Mouse (Mus musculus): ENCODE measurements at regions not wholly inside any gene's neighbourhood (a gene's known extent, or its start where the extent isn't known, plus 50 kb on each side); places are given as distances from the start of the nearest gene placed in this dataset.

DNA sequence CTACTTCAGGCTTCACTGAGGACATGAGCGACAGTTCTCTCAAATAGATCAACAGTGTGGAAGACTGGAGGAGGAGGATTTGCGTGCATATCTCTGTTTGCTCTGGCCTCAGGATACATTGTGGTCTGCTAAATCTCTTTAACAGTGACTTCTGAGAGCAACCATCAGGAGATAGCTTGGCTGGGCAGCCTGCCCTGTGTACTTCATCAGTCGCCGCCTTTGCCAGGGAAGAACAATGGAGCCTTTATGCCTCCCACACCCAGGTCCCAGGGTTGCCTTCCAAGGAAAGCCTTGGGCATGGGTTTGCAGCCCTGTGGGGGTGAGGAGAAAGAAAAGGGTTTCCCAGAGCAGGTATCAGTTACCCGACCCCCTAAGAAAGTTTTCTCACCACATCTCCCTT lies 247.8 kb downstream of the Insc start:
- Histone ChIP-seq H3K36me3 (ENCODE audit: control insufficient read depth, insufficient read depth, low read length) (no peaks in the 10 kb centered on the region), H3K4me3 (ENCODE audit: control insufficient read depth, insufficient read depth, low read length) (no peak overlapping the region), H3K4me1 (replicated peaks; ENCODE audit: control insufficient read depth, insufficient read depth, low read length) (no peaks in the 10 kb centered on the region; the same call in 1 of the 2 replicates), H3K27me3 (ENCODE audit: control insufficient read depth, insufficient read depth, low read length) (no peaks in the 10 kb centered on the region), H3K27ac (ENCODE audit: control insufficient read depth, insufficient read depth, low read length) (no peak overlapping the region)
- 92% methylated on average over 5 of the region's 5 CpGs for whole genome bisulfite sequencing
- TF ChIP-seq POLR2A (IDR thresholded peaks at IDR 0.05; ENCODE audit: control insufficient read depth, extremely low read depth, insufficient read depth, low read length, poor library complexity) (no peak), CTCF (IDR thresholded peaks at IDR 0.05; ENCODE audit: borderline replicate concordance, control insufficient read depth, extremely low read depth, insufficient read depth, low read length, poor library complexity) (no peak)
- DNase-seq: no peak

DNA sequence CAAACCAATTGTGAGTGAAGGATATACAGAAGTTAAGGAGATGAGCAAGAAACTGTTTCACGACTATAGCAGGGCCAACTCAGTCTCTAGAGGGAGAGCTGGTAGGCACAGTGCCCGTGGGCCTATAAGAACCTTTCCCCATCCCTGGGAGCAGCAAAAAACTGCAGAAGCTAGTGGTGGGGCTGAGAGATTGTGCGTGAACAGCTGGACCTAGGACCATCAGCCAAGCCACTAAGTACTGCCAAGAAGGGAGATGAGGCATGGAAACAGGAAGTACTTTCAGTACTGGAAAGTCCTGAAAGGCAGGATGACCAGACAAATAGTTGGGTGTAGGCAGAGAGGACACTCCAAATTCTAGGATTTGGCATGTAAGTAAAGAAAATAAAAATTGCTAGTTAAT lies 248.9 kb downstream of the Insc start:
- H3K36me3 ChIP-seq (ENCODE audit: control insufficient read depth, insufficient read depth, low read length): no peaks in the 10 kb centered on the region
- 95% methylated on average over 3 of the region's 3 CpGs for WGBS
- no peak overlapping the region for H3K4me3 ChIP-seq (ENCODE audit: control insufficient read depth, insufficient read depth, low read length)
- H3K27me3 ChIP-seq (ENCODE audit: control insufficient read depth, insufficient read depth, low read length): no peaks in the 10 kb centered on the region
- TF ChIP-seq POLR2A (IDR thresholded peaks at IDR 0.05; ENCODE audit: control insufficient read depth, extremely low read depth, insufficient read depth, low read length, poor library complexity) (no peak), CTCF (IDR thresholded peaks at IDR 0.05; ENCODE audit: borderline replicate concordance, control insufficient read depth, extremely low read depth, insufficient read depth, low read length, poor library complexity) (no peak)
- no peaks in the 10 kb centered on the region; the same call in 1 of the 2 replicates for H3K4me1 ChIP-seq (replicated peaks; ENCODE audit: control insufficient read depth, insufficient read depth, low read length)
- DNase-seq: no peak
- no peak overlapping the region for H3K27ac ChIP-seq (ENCODE audit: control insufficient read depth, insufficient read depth, low read length)

DNA sequence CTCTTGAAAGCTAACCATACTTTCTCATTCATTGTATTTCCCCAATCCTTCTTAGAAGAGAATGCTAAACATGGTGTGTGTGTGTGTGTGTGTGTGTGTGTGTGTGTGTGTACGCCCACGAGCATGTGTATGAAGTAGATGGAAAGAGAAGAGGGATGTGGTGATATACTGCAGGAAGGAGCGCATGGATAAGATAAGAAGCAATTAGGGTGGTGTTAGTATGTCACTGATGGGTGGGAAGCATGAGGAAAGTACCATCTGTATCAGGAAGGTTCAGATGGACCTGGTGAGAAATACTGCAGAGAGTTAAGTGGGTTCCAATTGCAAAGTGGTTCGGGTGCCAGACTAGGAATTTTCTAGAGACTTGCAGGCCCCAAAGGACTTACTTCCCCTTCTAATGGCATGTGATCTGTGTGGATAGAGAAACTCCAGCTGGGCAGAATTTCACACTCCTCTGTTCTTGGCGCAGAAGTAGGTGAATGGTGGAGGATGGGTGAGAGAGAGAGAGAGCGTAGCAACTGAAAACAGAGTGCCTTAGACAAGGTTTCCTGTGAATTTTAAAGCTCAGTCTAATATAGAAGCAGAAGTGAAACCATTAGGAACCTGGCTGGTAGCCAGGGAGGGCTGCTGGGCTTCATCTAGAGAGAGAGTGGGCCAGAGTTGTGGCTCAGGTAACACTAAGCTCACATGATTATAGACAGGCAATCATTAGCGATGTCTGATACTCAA lies 257.5 kb downstream of the Insc start:
- no peak overlapping the region for H3K27ac ChIP-seq (ENCODE audit: control insufficient read depth, insufficient read depth, low read length)
- H3K27me3 ChIP-seq (ENCODE audit: control insufficient read depth, insufficient read depth, low read length): no peaks in the 10 kb centered on the region
- 55% methylated on average over 7 of the region's 7 CpGs for WGBS
- no peak for TF ChIP-seq POLR2A (IDR thresholded peaks at IDR 0.05; ENCODE audit: control insufficient read depth, extremely low read depth, insufficient read depth, low read length, poor library complexity)
- no peak for TF ChIP-seq CTCF (IDR thresholded peaks at IDR 0.05; ENCODE audit: borderline replicate concordance, control insufficient read depth, extremely low read depth, insufficient read depth, low read length, poor library complexity)
- no peaks in the 10 kb centered on the region for H3K36me3 ChIP-seq (ENCODE audit: control insufficient read depth, insufficient read depth, low read length)
- H3K4me3 ChIP-seq (ENCODE audit: control insufficient read depth, insufficient read depth, low read length): no peak overlapping the region
- DNase-seq: no peak
- H3K4me1 ChIP-seq (replicated peaks; ENCODE audit: control insufficient read depth, insufficient read depth, low read length): no peaks in the 10 kb centered on the region

DNA sequence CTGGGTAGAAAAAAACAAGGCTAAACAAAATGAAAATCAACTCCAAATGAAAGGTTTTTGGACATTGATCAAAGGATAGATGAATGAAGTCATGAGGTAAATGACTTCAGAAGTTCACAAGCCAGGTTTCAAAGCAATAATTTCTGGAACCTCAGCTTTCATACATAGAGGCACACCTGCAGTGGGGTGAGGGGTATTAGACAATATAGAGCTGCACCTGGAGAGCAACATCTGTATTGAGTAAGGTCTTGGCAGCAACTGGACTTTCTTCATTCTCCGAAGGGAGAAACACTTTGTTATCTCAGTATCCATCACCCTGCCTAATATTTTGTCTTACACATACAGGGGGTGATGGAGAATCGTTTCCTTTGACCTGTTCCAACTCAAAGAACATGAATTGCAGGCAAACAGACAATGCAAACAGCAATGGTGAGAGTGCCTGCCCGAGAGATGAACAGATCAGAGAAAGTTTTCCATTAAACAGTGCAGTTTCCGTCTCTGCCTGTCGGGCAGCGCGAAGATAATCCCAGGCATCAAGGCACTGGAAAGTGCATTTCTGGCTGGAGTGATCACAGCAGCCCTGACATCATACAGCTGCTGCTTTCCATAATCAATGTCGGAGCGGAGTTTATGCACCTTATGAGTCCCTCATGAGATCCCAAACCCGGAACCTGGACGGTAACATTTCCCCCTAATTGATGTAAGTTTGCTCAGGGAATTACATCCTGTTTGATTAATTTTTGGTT lies 270.9 kb downstream of the Insc start:
- H3K4me1 ChIP-seq (replicated peaks; ENCODE audit: control insufficient read depth, insufficient read depth, low read length): peaks cover 10% of the 10 kb centered on the region
- DNase-seq: no peak
- no peak overlapping the region for H3K4me3 ChIP-seq (ENCODE audit: control insufficient read depth, insufficient read depth, low read length)
- H3K27ac ChIP-seq (ENCODE audit: control insufficient read depth, insufficient read depth, low read length): no peak overlapping the region
- TF ChIP-seq POLR2A (IDR thresholded peaks at IDR 0.05; ENCODE audit: control insufficient read depth, extremely low read depth, insufficient read depth, low read length, poor library complexity) (no peak), CTCF (IDR thresholded peaks at IDR 0.05; ENCODE audit: borderline replicate concordance, control insufficient read depth, extremely low read depth, insufficient read depth, low read length, poor library complexity) (no peak)
- 93% methylated on average over 11 of the region's 11 CpGs for WGBS
- no peaks in the 10 kb centered on the region for H3K27me3 ChIP-seq (ENCODE audit: control insufficient read depth, insufficient read depth, low read length)
- no peaks in the 10 kb centered on the region for H3K36me3 ChIP-seq (ENCODE audit: control insufficient read depth, insufficient read depth, low read length)

DNA sequence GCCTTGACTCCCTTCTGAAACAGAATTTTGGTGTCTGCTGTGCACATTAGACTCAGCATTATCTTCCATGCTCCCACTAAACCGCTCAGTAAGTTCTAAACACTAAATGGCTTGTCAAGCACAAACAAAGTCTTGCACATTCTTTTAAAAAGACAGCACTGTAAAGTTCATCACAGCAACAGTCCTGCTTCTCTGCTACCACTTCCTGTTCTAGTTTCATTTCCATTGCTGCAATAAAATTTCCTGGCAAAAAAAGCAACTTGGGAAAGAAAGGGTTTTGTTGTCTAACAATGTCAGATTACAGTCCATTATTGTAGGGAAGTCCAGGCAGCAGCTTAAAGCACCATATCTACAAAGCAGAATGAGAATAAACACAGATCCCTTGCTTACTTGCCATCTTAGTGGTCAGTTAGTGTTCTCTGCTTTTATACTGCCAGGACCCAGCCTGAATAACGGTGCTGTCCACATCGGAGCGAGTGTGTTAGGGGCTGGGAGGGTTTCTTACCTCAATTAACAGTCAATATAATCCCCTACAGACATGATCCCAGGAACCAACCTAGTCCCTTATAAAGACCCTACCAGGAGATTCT lies 276.0 kb downstream of the Insc start:
- Histone ChIP-seq H3K27me3 (ENCODE audit: control insufficient read depth, insufficient read depth, low read length) (no peaks in the 10 kb centered on the region), H3K4me3 (ENCODE audit: control insufficient read depth, insufficient read depth, low read length) (no peak overlapping the region), H3K36me3 (ENCODE audit: control insufficient read depth, insufficient read depth, low read length) (no peaks in the 10 kb centered on the region), H3K27ac (ENCODE audit: control insufficient read depth, insufficient read depth, low read length) (no peak overlapping the region), H3K4me1 (replicated peaks; ENCODE audit: control insufficient read depth, insufficient read depth, low read length) (no peaks in the 10 kb centered on the region)
- WGBS: 91% methylated on average over 4 of the region's 4 CpGs
- no peak for DNase-seq
- TF ChIP-seq CTCF (IDR thresholded peaks at IDR 0.05; ENCODE audit: borderline replicate concordance, control insufficient read depth, extremely low read depth, insufficient read depth, low read length, poor library complexity) (no peak), POLR2A (IDR thresholded peaks at IDR 0.05; ENCODE audit: control insufficient read depth, extremely low read depth, insufficient read depth, low read length, poor library complexity) (no peak)

DNA sequence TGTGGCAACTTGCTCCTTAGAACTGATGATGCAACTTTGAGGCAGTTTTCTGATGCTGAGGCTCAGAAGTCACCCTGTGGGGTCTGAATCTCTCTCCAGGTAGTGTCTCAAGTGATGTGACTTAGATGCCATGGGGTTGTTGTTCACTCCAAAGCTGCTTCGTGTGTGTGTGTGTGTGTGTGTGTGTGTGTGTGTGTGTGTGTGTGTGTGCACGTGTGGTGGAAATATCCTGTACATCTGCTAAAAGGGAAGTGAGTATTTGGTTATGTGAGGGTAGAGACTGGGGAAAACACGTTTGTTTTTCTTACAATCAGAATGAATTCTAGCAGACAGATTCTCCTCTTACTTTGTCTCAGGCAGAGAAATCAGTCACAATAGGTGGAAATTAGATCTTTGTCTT lies 276.5 kb downstream of the Insc start:
- TF ChIP-seq POLR2A (IDR thresholded peaks at IDR 0.05; ENCODE audit: control insufficient read depth, extremely low read depth, insufficient read depth, low read length, poor library complexity) (no peak), CTCF (IDR thresholded peaks at IDR 0.05; ENCODE audit: borderline replicate concordance, control insufficient read depth, extremely low read depth, insufficient read depth, low read length, poor library complexity) (no peak)
- no peaks in the 10 kb centered on the region for H3K36me3 ChIP-seq (ENCODE audit: control insufficient read depth, insufficient read depth, low read length)
- no peak for DNase-seq
- 6% methylated on average over 3 of the region's 3 CpGs for WGBS
- H3K27ac ChIP-seq (ENCODE audit: control insufficient read depth, insufficient read depth, low read length): no peak overlapping the region
- H3K4me1 ChIP-seq (replicated peaks; ENCODE audit: control insufficient read depth, insufficient read depth, low read length): no peaks in the 10 kb centered on the region
- no peak overlapping the region for H3K4me3 ChIP-seq (ENCODE audit: control insufficient read depth, insufficient read depth, low read length)
- H3K27me3 ChIP-seq (ENCODE audit: control insufficient read depth, insufficient read depth, low read length): no peaks in the 10 kb centered on the region
